Mouse (Mus musculus): ENCODE results near the gene Unc13a.

The Unc13a gene

GRCm38 (mm10) chr8:71591471-71592373 is 79.8 kb downstream of the Unc13a start, which contains the start of gene Pgls:
Gene Pgls, plus strand, starts transcription at chr8:71592176.
- DNase-seq (ENCODE audit: low spot score in 2 of 2) = peak; percentile 97 to 98

GRCm38 (mm10) chr8:71591017-71591416 is 80.5 kb downstream of the Unc13a start:
- DNase-seq (ENCODE audit: low spot score in 2 of 2) = no peak

GRCm38 (mm10) chr8:71588762-71589161 is 82.8 kb downstream of the Unc13a start:
- no peak for DNase-seq (ENCODE audit: low spot score in 2 of 2)

DNA sequence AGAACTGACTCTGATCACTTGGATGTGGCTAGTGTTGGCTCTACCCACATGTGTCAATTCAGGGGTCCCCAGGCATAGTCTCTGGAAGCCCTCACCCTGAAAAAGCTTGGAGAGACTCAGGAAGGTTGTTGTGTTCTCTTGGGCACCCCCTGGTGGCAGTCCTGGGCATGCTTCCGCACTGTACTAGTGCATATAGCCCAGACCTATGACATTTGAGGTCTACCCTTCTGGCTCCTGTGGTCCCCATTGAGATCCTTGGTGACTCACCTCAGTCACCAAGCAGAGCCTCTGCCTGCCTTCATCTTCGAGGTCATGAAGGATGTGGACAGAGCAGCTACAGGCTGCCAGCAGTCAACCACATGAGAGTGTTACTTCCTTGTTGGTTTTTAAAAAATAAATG is 84.7 kb downstream of the Unc13a start:
- DNase-seq (ENCODE audit: low spot score in 2 of 2) = peak; percentile 64 to 76

GRCm38 (mm10) chr8:71580201-71580600 is 91.4 kb downstream of the Unc13a start:
- DNase-seq (ENCODE audit: low spot score in 2 of 2) = no peak

GRCm38 (mm10) chr8:71579476-71579875 is 92.1 kb downstream of the Unc13a start:
- no peak for DNase-seq (ENCODE audit: low spot score in 2 of 2)

GRCm38 (mm10) chr8:71579009-71579408 is 92.5 kb downstream of the Unc13a start:
- no peak for DNase-seq (ENCODE audit: low spot score in 2 of 2)

GRCm38 (mm10) chr8:71577856-71578387 is 93.6 kb downstream of the Unc13a start:
- no peak for DNase-seq (ENCODE audit: low spot score in 2 of 2)

DNA sequence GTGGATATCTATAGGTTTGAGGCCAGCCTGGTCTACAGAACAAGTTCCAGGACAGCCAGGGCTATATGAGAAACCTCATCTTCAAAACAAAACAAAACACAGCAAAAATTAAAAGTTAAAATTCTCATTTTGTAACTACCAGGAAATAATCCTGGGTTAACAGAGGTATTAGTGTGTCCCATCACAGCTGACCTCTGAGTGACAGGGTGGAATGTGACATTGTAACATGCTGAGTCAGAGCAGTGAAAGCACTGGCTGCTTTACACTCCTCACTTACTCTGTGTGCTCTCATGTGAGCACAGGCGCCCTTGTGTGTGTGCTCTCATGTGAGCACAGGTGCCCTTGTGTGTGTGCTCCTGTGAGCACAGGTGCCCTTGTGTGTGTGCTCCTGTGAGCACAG is 96.5 kb downstream of the Unc13a start:
- DNase-seq (ENCODE audit: low spot score in 2 of 2) = no peak

DNA sequence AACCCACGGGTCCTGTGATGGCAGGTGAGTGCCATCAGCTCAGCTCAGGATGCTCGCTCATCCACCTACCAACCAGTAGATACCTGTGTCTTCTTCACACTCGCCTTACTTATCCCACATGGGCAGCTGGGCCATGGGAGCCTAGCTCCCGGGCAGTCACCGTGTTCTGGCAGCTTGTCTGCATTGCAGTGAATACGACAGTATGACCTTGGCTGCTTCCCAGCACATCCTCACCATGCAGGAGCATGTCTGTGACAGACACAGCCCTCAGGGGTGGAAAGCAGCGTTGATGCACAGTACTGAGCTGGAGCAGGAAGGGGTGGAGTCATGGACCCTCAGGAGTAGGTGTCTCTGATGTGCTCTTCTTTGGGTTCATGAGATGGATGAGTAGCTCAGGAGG is 97.1 kb downstream of the Unc13a start:
- no peak for DNase-seq (ENCODE audit: low spot score in 2 of 2)
